Comparison of ENCODE assay signal across 9 mouse cellular contexts in genomic region chr7:19956341-19956781, GRCm38 (mm10). TPM values are rescaled to one million over a fixed set of nuclear protein-coding genes. Genes with fewer than 3 reads are reported as not detected.
DNase-seq lines count a peak whose midpoint lies in the region; TF ChIP-seq lines count a peak whose summit lies in the region.
"Had no signal": no experiment of that assay in that cellular context is flagged by ENCODE, and none has a peak within 500 bp of the region (broad histone marks: within the 10 kb centered on the region; RNA-seq: fewer than 3 reads in every experiment).

No protein-coding gene starts in this region.

- no peaks in the 10 kb centered on the region for H3K9me3 ChIP-seq in ES-Bruce4 (replicated peaks; ENCODE audit: control insufficient read depth, insufficient read depth, low read length, poor library complexity, severe bottlenecking)
- 0 out of 2 replicates have a peak, but pooled peaks cover 3% of the 10 kb centered on the region for H3K9me3 ChIP-seq in forebrain, embryonic 10.5 days
- H3K9me3 ChIP-seq: limb, embryonic 13.5 days had no signal

- H3K36me3 ChIP-seq in ES-Bruce4 (ENCODE audit: control insufficient read depth, insufficient read depth, low read length, poor library complexity, severe bottlenecking), result no peaks in the 10 kb centered on the region
- H3K36me3 ChIP-seq in forebrain, embryonic 10.5 days (replicated peaks), result no peaks in the 10 kb centered on the region
- H3K36me3 ChIP-seq: limb, embryonic 13.5 days had no signal

- H3K27ac ChIP-seq in ES-Bruce4 (ENCODE audit: insufficient read depth, low read length), result no peak overlapping the region
- H3K27ac ChIP-seq in bone marrow macrophage, adult 2 months (ENCODE audit: insufficient read depth, low read depth, low read length), result no peak overlapping the region
- no peak overlapping the region for H3K27ac ChIP-seq in forebrain, embryonic 10.5 days
- H3K27ac ChIP-seq: limb, embryonic 13.5 days had no signal

- H3K4me1 ChIP-seq in ES-Bruce4 (ENCODE audit: control insufficient read depth, insufficient read depth, low read length), result no peaks in the 10 kb centered on the region
- H3K4me1 ChIP-seq in bone marrow macrophage, adult 2 months (ENCODE audit: control insufficient read depth, insufficient read depth, low read length), result peaks cover 9% of the 10 kb centered on the region
- H3K4me1 ChIP-seq in forebrain, embryonic 10.5 days, result peaks cover 17% of the 10 kb centered on the region
- H3K4me1 ChIP-seq: limb, embryonic 13.5 days had no signal

- peak; percentile 86 for TF ChIP-seq CTCF in ES-Bruce4 (IDR thresholded peaks at IDR 0.05; ENCODE audit: low read depth, low read length)
- TF ChIP-seq CTCF in bone marrow macrophage, adult 2 months (IDR thresholded peaks at IDR 0.05; ENCODE audit: low read depth, low read length), result peak; percentile 87

- H3K4me3 ChIP-seq in ES-Bruce4 (ENCODE audit: low read depth, low read length), result no peak overlapping the region
- no peak overlapping the region for H3K4me3 ChIP-seq in bone marrow macrophage, adult 2 months (ENCODE audit: insufficient read depth, low read length)
- no peak overlapping the region for H3K4me3 ChIP-seq in forebrain, embryonic 10.5 days
- H3K4me3 ChIP-seq: limb, embryonic 13.5 days had no signal

- no peak for TF ChIP-seq EP300 in ES-Bruce4 (IDR thresholded peaks at IDR 0.05; ENCODE audit: insufficient read depth, low read depth, low read length)

- 3% methylated on average over 7 of the region's 7 CpGs for WGBS in forebrain, embryonic 10.5 days

- DNase-seq in forebrain, embryonic 10.5 days (ENCODE audit: extremely low spot score, low spot score), result peak; percentile 82
- peak; percentile 94 for DNase-seq in heart, postnatal 4 days
- DNase-seq in layer of hippocampus, adult 8-10 months (ENCODE audit: low spot score in 2 of 2), result peak; percentile 75 to 94
- peak; percentile 98 for DNase-seq in lung, postnatal 36 days
- peak; percentile 96 for DNase-seq in retina, embryonic 14.5 days (ENCODE audit: low spot score)
- peak; percentile 96 for DNase-seq in thymus, postnatal 4 days

- no peak overlapping the region for H3K9ac ChIP-seq in ES-Bruce4 (ENCODE audit: low read depth, poor library complexity, severe bottlenecking)
- H3K9ac ChIP-seq: limb, embryonic 13.5 days had no signal

- H3K27me3 ChIP-seq in ES-Bruce4 (ENCODE audit: control insufficient read depth, insufficient read depth, low read length, poor library complexity, severe bottlenecking), result no peaks in the 10 kb centered on the region
- no peaks in the 10 kb centered on the region for H3K27me3 ChIP-seq in forebrain, embryonic 10.5 days (ENCODE audit: poor library complexity, severe bottlenecking)
- H3K27me3 ChIP-seq: limb, embryonic 13.5 days had no signal

- no peak for TF ChIP-seq POLR2A in ES-Bruce4 (IDR thresholded peaks at IDR 0.05; ENCODE audit: insufficient read depth, low read length)
- TF ChIP-seq POLR2A in bone marrow macrophage, adult 2 months (IDR thresholded peaks at IDR 0.05; ENCODE audit: borderline replicate concordance, low read depth, low read length), result no peak

RNA-seq across cellular contexts. Expression of gene Igsf23, which starts 5.8 kb away (rescaled TPM):
- 1.3 and 2.1 TPM in 2 replicates for polyA plus RNA-seq in ES-Bruce4 (2011; ENCODE audit: insufficient read depth, insufficient read length, low read depth, missing spikeins)
- not detected in 2 replicates for polyA plus RNA-seq in bone marrow macrophage, adult 2 months (2012; ENCODE audit: insufficient read depth, insufficient read length, missing spikeins)
- 0.11 TPM in 1 of 2 replicates, not detected in the other for polyA plus RNA-seq in forebrain, embryonic 10.5 days (2016; fragmentation: Nextera tagmentation; extraction: Ambion mirVana)
- total RNA-seq in heart, postnatal 4 days (2021), result 1 to 10 TPM; 2.2 to 2.6 TPM
- total RNA-seq in layer of hippocampus, adult 8-10 months (2022), result under 1 TPM in 1 of 4 experiments, not detected in 3; 0.20 TPM

RNA-seq across cellular contexts. Expression of gene Ceacam20, which starts 8.9 kb away (rescaled TPM):
- polyA plus RNA-seq in ES-Bruce4 (2011; ENCODE audit: insufficient read depth, insufficient read length, low read depth, missing spikeins), result 0.21 TPM in 1 of 2 replicates, not detected in the other
- not detected in 2 replicates for polyA plus RNA-seq in bone marrow macrophage, adult 2 months (2012; ENCODE audit: insufficient read depth, insufficient read length, missing spikeins)
- polyA plus RNA-seq in forebrain, embryonic 10.5 days (2016; fragmentation: Nextera tagmentation; extraction: Ambion mirVana), result not detected in 2 replicates
- total RNA-seq in heart, postnatal 4 days (2021), result not detected
- total RNA-seq in layer of hippocampus, adult 8-10 months (2022), result not detected
- polyA plus RNA-seq: limb, embryonic 13.5 days had no signal

RNA-seq across cellular contexts. Expression of gene Nlrp9b, which starts 34.9 kb away (rescaled TPM):
- polyA plus RNA-seq in ES-Bruce4 (2011; ENCODE audit: insufficient read depth, insufficient read length, low read depth, missing spikeins), result 0.30 and 0.33 TPM in 2 replicates
- not detected in 2 replicates for polyA plus RNA-seq in bone marrow macrophage, adult 2 months (2012; ENCODE audit: insufficient read depth, insufficient read length, missing spikeins)
- not detected in 2 replicates for polyA plus RNA-seq in forebrain, embryonic 10.5 days (2016; fragmentation: Nextera tagmentation; extraction: Ambion mirVana)
- not detected for total RNA-seq in heart, postnatal 4 days (2021)
- not detected for total RNA-seq in layer of hippocampus, adult 8-10 months (2022)
- polyA plus RNA-seq: limb, embryonic 13.5 days had no signal

RNA-seq across cellular contexts. Expression of gene Pvr, which starts 35.4 kb away (rescaled TPM):
- polyA plus RNA-seq in ES-Bruce4 (2011; ENCODE audit: insufficient read depth, insufficient read length, low read depth, missing spikeins), result 63.5 and 68.1 TPM in 2 replicates
- 13.0 and 16.9 TPM in 2 replicates for polyA plus RNA-seq in bone marrow macrophage, adult 2 months (2012; ENCODE audit: insufficient read depth, insufficient read length, missing spikeins)
- 4.7 and 4.8 TPM in 2 replicates for polyA plus RNA-seq in forebrain, embryonic 10.5 days (2016; fragmentation: Nextera tagmentation; extraction: Ambion mirVana)
- total RNA-seq in heart, postnatal 4 days (2021), result 10 to 100 TPM; 25.7 to 28.3 TPM
- 10 to 100 TPM; 12.5 to 16.1 (median 13.8) TPM for total RNA-seq in layer of hippocampus, adult 8-10 months (2022)
